Mouse (Mus musculus) lung, postnatal 10 days (tissue): ENCODE results near the gene Smarcd1.

Source experiments
- DNase-seq: peaks from one replicate; pipeline ENCODE4 v3.0.0; 2021

Smarcd1 gene

GRCm38 (mm10) chr15:99736675-99737074, 34.7 kb downstream of the Smarcd1 start:
- no peak for DNase-seq

- no peak for DNase-seq
These were observed 38.3 kb downstream of the Smarcd1 start for GRCm38 (mm10) chr15:99740229-99740628.

- no peak for DNase-seq
These were observed 52.3 kb downstream of the Smarcd1 start for GRCm38 (mm10) chr15:99754204-99754603.
